In genomic region chr4:140580866-140581265, GRCm38 (mm10) we compare ENCODE assay signal across 11 mouse cellular contexts.
A peak's percentile ranks its signal among the peaks of the same experiment; 100 is the strongest.
DNase-seq lines count a peak whose midpoint lies in the region; ATAC-seq and TF ChIP-seq lines count a peak whose summit lies in the region.
"Had no signal": no experiment of that assay in that cellular context is flagged by ENCODE, and none has a peak within 500 bp of the region (broad histone marks: within the 10 kb centered on the region; RNA-seq: fewer than 3 reads in every experiment).

No protein-coding gene starts in this region.

- no peak for TF ChIP-seq CTCF in E14TG2a.4 (conservative IDR thresholded peaks at IDR 0.05; ENCODE audit: low read length)

- no peak overlapping the region for H3K9ac ChIP-seq in hindbrain, embryonic 16.5 days (ENCODE audit: low read depth, low read length)
- no peak overlapping the region; the same call in 1 of the 2 replicates for H3K9ac ChIP-seq in heart, embryonic 14.5 days (ENCODE audit: low read length)
- H3K9ac ChIP-seq: forebrain, embryonic 12.5 days had no signal

- no peaks in the 10 kb centered on the region for H3K9me3 ChIP-seq in hindbrain, embryonic 16.5 days (ENCODE audit: control insufficient read depth, low read length)
- H3K9me3 ChIP-seq in hindbrain, embryonic 10.5 days, result no peaks in the 10 kb centered on the region
- no peaks in the 10 kb centered on the region for H3K9me3 ChIP-seq in E14TG2a.4 (ENCODE audit: low read length)
- H3K9me3 ChIP-seq in heart, embryonic 14.5 days (ENCODE audit: control insufficient read depth, low read length), result no peaks in the 10 kb centered on the region
- H3K9me3 ChIP-seq: forebrain, embryonic 12.5 days; megakaryocyte, embryonic 14.5 days had no signal

- 77% methylated on average over 4 of the region's 4 CpGs for WGBS in hindbrain, embryonic 16.5 days
- WGBS in hindbrain, embryonic 10.5 days, result 91% methylated on average over 4 of the region's 4 CpGs
- 72% methylated on average over 4 of the region's 4 CpGs for WGBS in heart, embryonic 14.5 days

- H3K4me3 ChIP-seq in hindbrain, embryonic 16.5 days (ENCODE audit: low read length), result no peak overlapping the region
- no peak overlapping the region for H3K4me3 ChIP-seq in hindbrain, embryonic 10.5 days
- peak overlapping the region; percentile 53; the same call in 1 of the 2 replicates for H3K4me3 ChIP-seq in E14TG2a.4 (replicated peaks; ENCODE audit: low read length)
- peak overlapping the region; percentile 34 to 42; a peak in 3 of 4 replicates for H3K4me3 ChIP-seq in heart, embryonic 14.5 days (ENCODE audit: control insufficient read depth in 1 of 2, insufficient read depth in 1 of 2, low read depth in 1 of 2, low read length in 2 of 2)
- H3K4me3 ChIP-seq: forebrain, embryonic 12.5 days had no signal

- ATAC-seq in hindbrain, embryonic 16.5 days, result peak; percentile 27; the same call in 1 of the 2 replicates
- ATAC-seq in heart, embryonic 14.5 days (ENCODE audit: insufficient number of reproducible peaks, insufficient read depth, low FRiP score, low read depth), result no peak
- ATAC-seq: activated CD4-positive, CD25-positive, alpha-beta regulatory T cell, adult 4 months had no signal

- H3K27ac ChIP-seq in hindbrain, embryonic 16.5 days (ENCODE audit: low read depth, low read length), result no peak overlapping the region; the same call in 1 of the 2 replicates
- H3K27ac ChIP-seq in hindbrain, embryonic 10.5 days, result no peak overlapping the region
- H3K27ac ChIP-seq in heart, embryonic 14.5 days (replicated peaks in 1 of 2; ENCODE audit: control insufficient read depth in 1 of 2, insufficient read depth in 1 of 2, low read depth in 2 of 2, low read length in 2 of 2), result peak overlapping the region; percentile 34 to 76; a peak in 2 of 4 replicates
- H3K27ac ChIP-seq: forebrain, embryonic 12.5 days had no signal

- peaks cover 9% of the 10 kb centered on the region; the same call in 1 of the 2 replicates for H3K4me1 ChIP-seq in hindbrain, embryonic 16.5 days (ENCODE audit: control insufficient read depth, insufficient read depth, low read depth, low read length)
- H3K4me1 ChIP-seq in hindbrain, embryonic 10.5 days (replicated peaks), result 0 out of 2 replicates have a peak, but pooled peaks cover 7% of the 10 kb centered on the region
- H3K4me1 ChIP-seq in E14TG2a.4 (replicated peaks; ENCODE audit: low read depth, low read length), result peaks cover 41% of the 10 kb centered on the region
- H3K4me1 ChIP-seq in heart, embryonic 14.5 days (ENCODE audit: control insufficient read depth in 2 of 2, insufficient read depth in 2 of 2, low read length in 2 of 2), result peaks cover 20 to 24% of the 10 kb centered on the region in 2 experiments
- H3K4me1 ChIP-seq: forebrain, embryonic 12.5 days had no signal

- no peaks in the 10 kb centered on the region for H3K27me3 ChIP-seq in hindbrain, embryonic 16.5 days (replicated peaks; ENCODE audit: control insufficient read depth, insufficient read depth, low read length)
- H3K27me3 ChIP-seq in hindbrain, embryonic 10.5 days (ENCODE audit: insufficient read depth, poor library complexity, severe bottlenecking), result no peaks in the 10 kb centered on the region
- no peaks in the 10 kb centered on the region; the same call in 1 of the 2 replicates for H3K27me3 ChIP-seq in E14TG2a.4 (ENCODE audit: insufficient read depth, low read length)
- no peaks in the 10 kb centered on the region for H3K27me3 ChIP-seq in heart, embryonic 14.5 days (ENCODE audit: control insufficient read depth, insufficient read depth, low read length)
- H3K27me3 ChIP-seq: forebrain, embryonic 12.5 days had no signal

- H3K4me2 ChIP-seq in hindbrain, embryonic 16.5 days (ENCODE audit: low read length), result no peak overlapping the region
- H3K4me2 ChIP-seq in heart, embryonic 14.5 days (ENCODE audit: low read length), result peak overlapping the region; percentile 63
- H3K4me2 ChIP-seq: forebrain, embryonic 12.5 days had no signal

- peaks cover 22% of the 10 kb centered on the region for H3K36me3 ChIP-seq in hindbrain, embryonic 16.5 days (ENCODE audit: control insufficient read depth, insufficient read depth, low read length)
- H3K36me3 ChIP-seq in hindbrain, embryonic 10.5 days, result peaks cover 100% of the 10 kb centered on the region
- H3K36me3 ChIP-seq in E14TG2a.4 (ENCODE audit: insufficient read depth, low read length), result peaks cover 86% of the 10 kb centered on the region
- peaks cover 49% of the 10 kb centered on the region for H3K36me3 ChIP-seq in heart, embryonic 14.5 days (ENCODE audit: control insufficient read depth, insufficient read depth, low read length)

- peak; percentile 55 for DNase-seq in cerebellum, adult 9-11 months
- no peak for DNase-seq in cerebellum, adult 11 months
- no peak for DNase-seq in hindbrain, embryonic 10.5 days (ENCODE audit: low spot score)
- DNase-seq in thymus, postnatal 25 days, result no peak
- DNase-seq in ovary, postnatal 14 days (ENCODE audit: low spot score), result no peak

Comparison
In these comparisons a context has a peak if more than half of its experiments do, and no peak if none do; other contexts are left out.
1. H3K27ac ChIP-seq: peak in heart, embryonic 14.5 days (2 of 2); none in hindbrain, embryonic 16.5 days (single experiment) and hindbrain, embryonic 10.5 days (single experiment).
2. H3K4me3 ChIP-seq: peak in E14TG2a.4 (single experiment) and heart, embryonic 14.5 days (2 of 2); none in hindbrain, embryonic 16.5 days (single experiment) and hindbrain, embryonic 10.5 days (single experiment).